Mouse (Mus musculus) heart, embryonic 14.5 days (tissue): Measurements from ENCODE around the gene Prkar2a. TPM values are rescaled to one million over a fixed set of nuclear protein-coding genes. Genes with fewer than 3 reads are reported as not detected.

Source experiments
- ATAC-seq: fragments of 200-750 bp; cut with Nextera tagmentation; 2 replicates; pipeline ENCODE4 v1.8.0; 2017; ENCODE audit warnings: low read depth, moderate TSS enrichment; ENCODE audit not compliant: insufficient number of reproducible peaks, insufficient read depth, low FRiP score
- H3K27ac ChIP-seq, 2 experiments: fragments of 200-500 bp in 1 of 2; fragments of 300-500 bp in 1 of 2; sonication (generic) in 1 of 2; replicated peaks in 1 of 2; 2 replicates each; pipeline ENCODE4 v1.5.1; 2012 to 2014; ENCODE audit warnings: low read depth in 2 of 2, low read length in 2 of 2, control low read depth in 1 of 2, mild to moderate bottlenecking in 1 of 2, mixed read lengths in 1 of 2; ENCODE audit not compliant: control insufficient read depth in 1 of 2, insufficient read depth in 1 of 2
- H3K27me3 ChIP-seq: fragments of 300-500 bp; sonication (generic); 2 replicates; pipeline ENCODE4 v1.6.1; 2014; ENCODE audit warnings: mild to moderate bottlenecking, low read length, control low read depth; ENCODE audit not compliant: control insufficient read depth, insufficient read depth
- H3K36me3 ChIP-seq: fragments of 300-500 bp; sonication (generic); 2 replicates; pipeline ENCODE4 v1.6.1; 2014; ENCODE audit warnings: mild to moderate bottlenecking, control low read depth, low read length, mixed read lengths; ENCODE audit not compliant: control insufficient read depth, insufficient read depth
- H3K4me1 ChIP-seq, 2 experiments: fragments of 200-500 bp in 1 of 2; fragments of 300-500 bp in 1 of 2; sonication (generic) in 1 of 2; 2 replicates each; pipeline ENCODE4 v1.6.1; 2012 to 2014; ENCODE audit warnings: low read length in 2 of 2, control low read depth in 1 of 2, mixed read lengths in 1 of 2; ENCODE audit not compliant: control insufficient read depth in 2 of 2, insufficient read depth in 2 of 2
- H3K4me2 ChIP-seq: fragments of 300-500 bp; sonication (generic); 2 replicates; pipeline ENCODE4 v1.6.1; 2014; ENCODE audit warnings: mild to moderate bottlenecking, low read length
- H3K4me3 ChIP-seq, 2 experiments: fragments of 200-500 bp in 1 of 2; fragments of 300-500 bp in 1 of 2; sonication (generic) in 1 of 2; 2 replicates each; pipeline ENCODE4 v1.5.1; 2012 to 2014; ENCODE audit warnings: low read length in 2 of 2, mild to moderate bottlenecking in 2 of 2, control low read depth in 1 of 2, low read depth in 1 of 2, moderate library complexity in 1 of 2; ENCODE audit not compliant: control insufficient read depth in 1 of 2, insufficient read depth in 1 of 2
- H3K9ac ChIP-seq: fragments of 300-500 bp; sonication (generic); 2 replicates; pipeline ENCODE4 v1.6.1; 2014; ENCODE audit warnings: mild to moderate bottlenecking, low read length
- H3K9me3 ChIP-seq: fragments of 300-500 bp; sonication (generic); 2 replicates; pipeline ENCODE4 v1.6.1; 2016; ENCODE audit warnings: low read length, control low read depth; ENCODE audit not compliant: control insufficient read depth
- WGBS: fragments of 180-500 bp; shearing (Covaris S2); extraction: QIAGEN DNeasy Blood & Tissue Kit; methylation state at CpG from one replicate; pipeline ENCODE4 v1.1.7; 2014; 5-methylcytosine and 5-hydroxymethylcytosine counted together
- polyA plus RNA-seq: library from polyadenylated mRNA; unstranded; fragments of >200 nt; fragmentation: Nextera tagmentation; extraction: Ambion mirVana; gene quantifications from 2 replicates; pipeline ENCODE4 v1.2.1, GENCODE M21; 2014

Gene Prkar2a
- polyA plus RNA-seq, 1 experiment from 2014 or later = 31.5 TPM

- Histone ChIP-seq H3K4me3 (no peak overlapping the region), H3K27me3 (no peaks in the 10 kb centered on the region), H3K9me3 (no peaks in the 10 kb centered on the region), H3K4me2 (no peak overlapping the region), H3K36me3 (no peaks in the 10 kb centered on the region), H3K9ac (no peak overlapping the region), H3K4me1 (no peaks in the 10 kb centered on the region; a peak in 1 of 4 replicates), H3K27ac (no peak overlapping the region)
- no peak for ATAC-seq
Measured at GRCm38 (mm10) chr9:108761561-108761960, 72.4 kb downstream of the Prkar2a start.

GRCm38 (mm10) chr9:108764971-108765370 is 75.9 kb downstream of the Prkar2a start:
- no peaks in the 10 kb centered on the region; a peak in 1 of 4 replicates for H3K4me1 ChIP-seq
- no peak overlapping the region for H3K4me3 ChIP-seq
- no peaks in the 10 kb centered on the region for H3K9me3 ChIP-seq
- H3K27me3 ChIP-seq = no peaks in the 10 kb centered on the region
- no peak overlapping the region for H3K9ac ChIP-seq
- H3K36me3 ChIP-seq = no peaks in the 10 kb centered on the region
- H3K27ac ChIP-seq = no peak overlapping the region
- no peak overlapping the region for H3K4me2 ChIP-seq
- ATAC-seq = no peak
- 61% methylated on average over 10 of the region's 10 CpGs for WGBS

- H3K4me1 ChIP-seq = peaks cover 2 to 3% of the 10 kb centered on the region in 2 experiments; a peak in 2 of 4 replicates
- H3K9me3 ChIP-seq = peaks cover 11% of the 10 kb centered on the region
- H3K4me2 ChIP-seq = no peak overlapping the region
- no peaks in the 10 kb centered on the region for H3K27me3 ChIP-seq
- no peak for ATAC-seq
- WGBS = 88% methylated on average over 4 of the region's 4 CpGs
- H3K9ac ChIP-seq = no peak overlapping the region
- no peaks in the 10 kb centered on the region for H3K36me3 ChIP-seq
- no peak overlapping the region for H3K27ac ChIP-seq
- no peak overlapping the region for H3K4me3 ChIP-seq
Measured at GRCm38 (mm10) chr9:108776614-108777013, 87.5 kb downstream of the Prkar2a start.

GRCm38 (mm10) chr9:108777276-108777675 is 88.2 kb downstream of the Prkar2a start:
- Histone ChIP-seq H3K9ac (no peak overlapping the region), H3K9me3 (peaks cover 9% of the 10 kb centered on the region), H3K4me3 (no peak overlapping the region), H3K27ac (no peak overlapping the region), H3K27me3 (no peaks in the 10 kb centered on the region), H3K4me2 (no peak overlapping the region), H3K36me3 (no peaks in the 10 kb centered on the region), H3K4me1 (peaks cover 3 to 4% of the 10 kb centered on the region in 2 experiments; a peak in 2 of 4 replicates)
- ATAC-seq = no peak
- WGBS = 68% methylated on average over 4 of the region's 4 CpGs

- 35% methylated on average over 5 of the region's 5 CpGs for WGBS
- no peak overlapping the region for H3K9ac ChIP-seq
Measured at GRCm38 (mm10) chr9:108780959-108781358, 91.8 kb downstream of the Prkar2a start.

GRCm38 (mm10) chr9:108781891-108782290 is 92.8 kb downstream of the Prkar2a start:
- no peak for ATAC-seq

More at GRCm38 (mm10) chr9:108780959-108781358, 91.8 kb downstream of the Prkar2a start:
- Histone ChIP-seq H3K4me3 (no peak overlapping the region), H3K27me3 (no peaks in the 10 kb centered on the region), H3K36me3 (peaks cover 1% of the 10 kb centered on the region), H3K4me2 (no peak overlapping the region), H3K27ac (no peak overlapping the region), H3K4me1 (peaks cover 8 to 16% of the 10 kb centered on the region in 2 experiments), H3K9me3 (no peaks in the 10 kb centered on the region)
- ATAC-seq = no peak

GRCm38 (mm10) chr9:108782836-108783547 is 93.9 kb downstream of the Prkar2a start:
- Histone ChIP-seq H3K9me3 (no peaks in the 10 kb centered on the region), H3K4me1 (peaks cover 10 to 32% of the 10 kb centered on the region in 2 experiments), H3K4me2 (peak overlapping the region; percentile 82), H3K9ac (no peak overlapping the region), H3K4me3 (peak overlapping the region; percentile 52 to 80), H3K36me3 (peaks cover 12% of the 10 kb centered on the region), H3K27me3 (no peaks in the 10 kb centered on the region), H3K27ac (no peak overlapping the region)
- WGBS = 26% methylated on average over 9 of the region's 9 CpGs
- ATAC-seq = no peak

More at GRCm38 (mm10) chr9:108781891-108782290, 92.8 kb downstream of the Prkar2a start:
- H3K27ac ChIP-seq = no peak overlapping the region
- no peak overlapping the region for H3K9ac ChIP-seq
- no peak overlapping the region for H3K4me3 ChIP-seq
- no peaks in the 10 kb centered on the region for H3K9me3 ChIP-seq
- no peaks in the 10 kb centered on the region for H3K27me3 ChIP-seq
- H3K4me1 ChIP-seq = peaks cover 10 to 24% of the 10 kb centered on the region in 2 experiments
- WGBS = 53% methylated on average over 4 of the region's 4 CpGs
- H3K4me2 ChIP-seq = no peak overlapping the region
- H3K36me3 ChIP-seq = peaks cover 9% of the 10 kb centered on the region
